Mouse (Mus musculus): Measurements from ENCODE around the gene Ints3.

The Ints3 gene

GRCm38 (mm10) chr3:90433381-90434020 lies at the start of gene Ints3:
Gene Ints3, minus strand, starts transcription at chr3:90433622.
- DNase-seq (ENCODE audit: low spot score) = peak; percentile 100

DNA sequence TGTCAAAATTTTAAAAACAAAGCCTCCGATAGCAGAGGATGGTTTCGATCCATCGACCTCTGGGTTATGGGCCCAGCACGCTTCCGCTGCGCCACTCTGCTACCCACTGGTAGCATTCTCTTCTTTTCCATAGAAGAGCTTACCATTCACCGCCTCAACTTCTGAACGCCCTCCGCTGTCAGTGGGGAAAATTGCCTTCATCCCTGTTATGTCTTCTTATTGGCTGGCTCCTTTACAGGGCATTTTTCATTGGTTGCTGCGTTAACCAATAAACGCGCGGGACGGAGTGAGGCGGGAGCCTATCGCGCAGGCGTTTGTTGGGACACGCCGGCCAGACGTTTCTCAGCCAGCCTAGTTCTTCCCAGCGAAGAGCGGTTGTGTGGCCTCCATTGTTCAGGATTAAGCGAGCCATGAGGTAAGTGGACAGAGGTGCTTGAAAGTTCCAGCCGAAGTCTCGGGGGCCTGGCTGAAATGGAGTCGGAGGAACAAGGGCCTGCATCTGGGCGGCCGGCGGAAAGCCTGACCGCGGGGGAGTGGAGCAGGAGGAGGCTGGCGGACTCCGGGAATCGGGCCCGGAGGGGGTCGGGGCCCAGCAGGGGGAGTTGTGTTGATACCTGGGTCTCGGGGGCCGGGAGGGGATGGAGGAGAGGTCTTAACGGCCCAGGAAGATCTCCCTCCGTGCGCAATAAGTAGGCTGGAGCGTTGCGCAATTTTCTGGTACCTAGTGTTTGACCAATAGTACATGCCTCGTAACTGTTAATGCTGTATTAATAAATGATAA lies 42.6 kb upstream of the Ints3 start, which contains the start of gene Ilf2:
Ilf2 (plus strand) TSS at position 296 of the 781 bp plus-strand sequence.
- DNase-seq (ENCODE audit: low spot score) = peak; percentile 97

DNA sequence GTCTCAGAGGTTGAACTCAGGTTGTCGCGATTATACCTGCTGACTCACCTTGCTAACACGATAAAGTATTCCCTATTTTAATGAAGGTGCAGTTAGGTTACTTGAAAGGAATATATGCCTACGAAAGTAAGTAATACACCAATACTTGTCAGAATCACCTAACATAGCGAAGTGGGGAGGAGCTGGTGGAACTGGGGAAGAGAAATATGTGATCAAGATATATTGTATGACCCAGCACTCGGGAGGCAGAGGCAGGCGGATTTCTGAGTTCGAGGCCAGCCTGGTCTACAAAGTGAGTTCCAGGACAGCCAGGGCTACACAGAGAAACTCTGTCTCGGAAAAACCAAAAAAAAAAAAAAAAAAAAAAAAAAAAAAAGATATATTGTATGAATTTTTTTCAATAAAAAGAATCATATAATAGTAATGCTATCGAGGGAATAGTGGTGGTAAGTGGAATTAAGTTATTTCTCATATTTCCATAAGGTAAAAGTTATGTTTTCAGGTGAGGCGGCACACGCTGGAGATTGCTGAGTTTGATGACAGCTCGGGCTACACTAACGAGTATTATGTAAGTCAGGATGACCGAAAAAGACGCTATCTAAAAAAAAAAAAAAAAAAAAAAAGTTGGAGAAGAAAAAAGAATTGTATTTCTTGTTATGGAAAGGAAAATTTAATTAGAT lies 41.9 kb upstream of the Ints3 start:
- DNase-seq (ENCODE audit: low spot score) = no peak

DNA sequence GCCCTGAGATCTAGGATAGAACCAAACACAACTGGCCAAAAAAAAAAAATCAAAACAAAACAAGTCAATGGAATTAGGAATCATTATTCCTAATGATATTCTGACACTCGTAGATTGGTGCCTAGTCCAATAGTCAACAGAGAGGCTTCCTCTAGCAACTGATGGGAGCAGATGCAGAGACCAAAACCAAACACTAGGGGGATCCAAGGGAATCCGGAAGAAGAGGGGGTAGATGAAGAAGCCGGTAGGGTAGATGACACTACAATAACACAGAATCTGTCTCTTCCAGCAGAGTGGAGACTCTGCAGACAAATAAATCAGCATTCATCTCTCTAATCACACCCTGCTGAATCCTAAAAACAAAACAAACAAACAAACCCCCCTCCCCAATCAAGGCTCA lies 38.8 kb upstream of the Ints3 start:
- no peak for DNase-seq (ENCODE audit: low spot score)

DNA sequence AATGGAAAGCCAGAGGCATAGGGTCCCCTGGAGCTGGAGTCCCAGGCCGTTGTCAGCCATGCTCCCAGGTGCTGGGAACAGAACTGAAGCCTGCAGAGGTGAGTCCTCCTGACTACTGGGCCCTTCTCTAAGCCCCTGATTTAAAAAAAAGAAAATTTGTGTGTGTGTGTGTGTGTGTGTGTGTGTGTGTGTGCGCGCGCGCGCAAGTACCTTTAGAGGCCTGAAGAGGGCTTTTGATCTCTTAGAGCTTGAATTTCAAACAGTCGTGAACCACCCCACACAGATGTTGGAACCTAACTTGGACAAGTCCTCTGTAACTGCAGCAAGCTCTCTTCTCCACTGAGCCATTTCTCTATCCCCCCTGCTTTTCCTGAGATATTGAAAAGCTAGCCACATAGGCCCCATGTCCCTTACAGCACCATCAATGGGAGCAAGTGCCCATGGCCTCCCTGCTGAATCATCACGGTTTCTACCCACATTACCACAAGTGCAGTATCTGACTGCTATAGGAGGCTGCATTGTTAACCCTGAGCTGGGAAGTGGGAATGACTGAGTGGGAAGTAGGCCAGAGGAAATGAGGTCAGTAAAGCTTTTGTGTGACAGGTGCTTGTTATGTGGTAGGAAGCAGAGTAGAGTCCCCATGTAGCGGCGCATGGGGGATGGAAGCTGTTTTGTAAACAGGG lies 34.3 kb upstream of the Ints3 start:
- no peak for DNase-seq (ENCODE audit: low spot score)

DNA sequence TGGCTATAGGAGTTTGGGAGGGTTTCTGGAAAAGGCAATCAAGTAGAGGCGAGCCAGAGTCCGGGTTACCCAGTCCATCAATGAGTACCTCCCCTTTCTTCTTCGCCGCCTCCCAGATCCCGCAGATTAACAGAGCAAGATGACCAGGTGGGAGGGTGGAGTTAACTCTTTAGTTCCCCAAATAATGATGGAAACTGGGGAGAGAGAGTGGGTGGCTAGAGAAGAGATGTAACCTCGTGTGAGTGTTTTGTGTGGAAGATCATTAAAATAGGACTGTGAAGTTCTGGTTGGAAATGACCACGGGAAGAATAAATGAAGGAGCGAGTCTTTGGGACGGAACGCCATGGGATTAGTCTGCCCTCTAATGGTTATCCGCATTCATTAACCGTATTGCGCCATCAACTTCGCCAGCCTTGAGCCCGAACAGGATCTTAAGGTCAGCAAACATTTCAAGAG lies 32.9 kb upstream of the Ints3 start:
- DNase-seq (ENCODE audit: low spot score) = peak; percentile 55

GRCm38 (mm10) chr3:90465686-90466310 lies 32.4 kb upstream of the Ints3 start, which contains the start of gene Npr1:
Gene Npr1, minus strand, starts transcription at chr3:90465866.
- DNase-seq (ENCODE audit: low spot score) = peak; percentile 72

DNA sequence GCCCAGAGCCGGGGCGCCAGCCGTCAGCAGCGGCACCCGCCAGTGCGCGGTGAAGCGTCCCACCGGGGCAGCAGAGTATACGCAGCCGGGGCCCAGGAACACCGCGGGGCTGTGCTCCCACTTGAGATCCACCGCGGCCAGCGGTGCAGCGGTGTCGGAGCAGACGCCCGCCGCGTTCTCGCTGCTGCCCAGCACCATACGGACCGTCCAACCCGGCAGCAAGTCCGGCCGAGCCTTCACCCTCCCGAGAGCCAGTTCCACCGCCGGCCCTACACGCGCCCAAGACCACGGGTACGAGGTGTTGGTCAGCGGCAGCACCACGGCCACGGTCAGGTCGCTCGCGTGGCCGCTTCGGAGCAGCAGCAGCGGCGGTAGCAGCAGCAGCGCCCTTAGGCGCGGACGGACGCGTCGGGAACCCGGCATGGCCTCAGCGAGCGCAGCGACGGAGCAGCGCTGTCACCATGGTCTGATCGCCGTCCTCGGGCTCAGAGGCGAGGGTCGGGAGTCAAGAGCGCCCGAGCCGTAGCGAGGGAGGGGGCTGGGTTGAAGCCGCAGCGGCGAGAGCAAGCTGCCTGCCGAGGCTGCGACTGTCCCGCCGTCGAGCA lies 31.8 kb upstream of the Ints3 start:
- no peak for DNase-seq (ENCODE audit: low spot score)

DNA sequence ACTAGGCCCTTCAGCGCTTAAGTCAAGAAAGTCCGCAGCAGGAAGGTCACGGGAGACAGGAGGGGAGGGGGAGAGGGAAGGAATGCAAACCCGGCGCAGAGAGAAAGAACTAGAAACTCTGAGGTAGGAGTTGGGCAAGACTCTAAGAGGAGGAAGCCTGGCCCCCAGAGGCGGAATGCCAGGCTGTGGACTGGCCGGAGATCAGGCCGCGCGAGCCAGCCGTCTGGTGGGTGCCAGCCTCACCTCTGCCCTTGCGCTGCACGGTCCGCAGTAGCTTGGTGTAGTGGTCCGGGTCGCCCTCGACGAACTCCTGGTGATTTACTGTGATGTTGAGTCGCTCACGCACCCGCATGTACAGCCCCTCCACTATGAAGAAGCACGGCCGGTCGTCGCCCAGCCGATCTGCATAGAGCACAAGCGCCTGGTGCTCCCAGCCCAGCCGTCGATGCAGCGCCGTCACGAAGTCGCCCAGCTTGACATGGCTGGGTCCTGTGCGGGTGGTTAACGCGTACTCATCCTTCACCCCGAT lies 31.2 kb upstream of the Ints3 start:
- DNase-seq (ENCODE audit: low spot score) = no peak

- no peak for DNase-seq (ENCODE audit: low spot score)
Observed at GRCm38 (mm10) chr3:90462579-90462978, 29.2 kb upstream of the Ints3 start.

DNA sequence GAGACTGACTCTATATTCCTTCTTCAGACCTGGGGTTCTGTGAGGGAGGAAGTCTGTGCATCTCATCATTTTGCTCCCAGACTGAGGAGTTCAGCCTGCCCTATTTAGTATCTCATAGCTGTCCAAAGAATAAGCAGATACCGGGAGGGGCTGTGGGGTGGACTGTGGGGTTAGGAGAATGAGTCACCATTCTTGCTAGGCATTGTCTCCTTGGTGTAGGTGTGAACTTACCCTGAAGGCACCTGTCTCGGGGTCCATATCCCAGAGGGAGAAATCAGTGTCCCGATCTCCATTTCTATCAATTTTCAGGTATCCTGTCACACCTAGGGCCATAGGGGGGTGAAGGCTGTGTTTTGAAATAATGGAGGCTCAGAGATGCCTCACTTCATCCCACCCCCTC lies 28.5 kb upstream of the Ints3 start:
- DNase-seq (ENCODE audit: low spot score) = no peak

GRCm38 (mm10) chr3:90460315-90460714 lies 26.9 kb upstream of the Ints3 start:
- DNase-seq (ENCODE audit: low spot score) = no peak

DNA sequence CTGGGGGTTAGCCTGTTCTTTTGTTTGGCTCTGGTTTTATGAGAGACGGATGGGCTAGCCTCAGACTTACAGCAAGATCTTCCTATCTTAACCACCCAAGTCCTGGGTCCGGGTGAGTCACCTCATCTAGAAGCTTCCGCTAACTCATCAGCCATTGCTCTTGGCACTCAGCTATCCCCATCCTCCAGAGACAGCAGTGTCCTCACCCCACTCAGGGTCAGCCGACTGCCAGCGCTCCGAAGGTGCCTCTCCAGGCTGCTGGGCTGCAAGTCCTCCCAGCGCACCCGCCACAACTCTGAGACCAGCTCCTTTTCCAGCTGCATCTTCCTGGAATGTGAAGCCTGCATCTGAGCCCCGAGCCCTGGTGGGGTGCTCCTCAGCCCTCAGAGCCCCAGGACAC lies 26.3 kb upstream of the Ints3 start:
- no peak for DNase-seq (ENCODE audit: low spot score)

DNA sequence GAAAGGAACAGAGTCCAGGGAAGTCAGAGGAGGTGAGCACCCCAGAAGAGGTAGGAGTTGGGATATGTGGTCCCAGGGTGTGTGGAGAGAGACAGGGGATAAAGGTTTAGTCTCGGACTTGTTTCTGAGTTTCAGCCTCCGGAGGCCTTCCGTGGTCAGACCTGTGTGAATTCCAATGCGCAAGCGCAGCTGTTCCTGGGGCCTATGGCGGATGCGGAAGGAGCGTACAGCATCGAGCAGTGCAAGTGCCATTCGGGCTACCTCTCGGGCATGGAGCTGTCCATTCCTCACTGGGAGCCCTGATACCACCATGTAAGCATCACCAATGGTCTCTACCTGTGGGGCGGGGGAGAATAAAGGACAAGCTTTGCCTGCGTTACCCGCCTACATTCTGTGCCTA lies 21.5 kb upstream of the Ints3 start:
- peak; percentile 59 for DNase-seq (ENCODE audit: low spot score)

- no peak for DNase-seq (ENCODE audit: low spot score)
Observed at GRCm38 (mm10) chr3:90451396-90452095, 18.1 kb upstream of the Ints3 start.

DNA sequence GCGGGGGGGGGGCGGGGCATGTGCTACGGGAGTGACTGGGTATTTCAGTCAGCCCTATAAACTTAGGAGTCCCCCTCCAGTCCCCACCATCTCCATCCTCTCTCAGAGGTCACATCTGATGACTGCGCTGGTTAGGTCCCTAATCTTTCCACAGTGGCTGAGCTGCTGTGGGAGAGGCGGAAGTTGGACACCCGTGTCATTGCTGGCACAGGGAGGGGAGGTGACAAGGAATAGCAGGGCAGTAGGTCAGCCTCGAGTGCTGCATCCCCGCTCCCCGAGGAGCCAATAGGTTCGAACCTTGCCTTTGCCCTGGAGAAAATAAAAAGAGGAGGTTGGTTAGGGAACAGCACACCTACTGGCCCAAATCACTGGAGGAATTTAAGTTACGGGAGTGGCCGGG lies 17.5 kb upstream of the Ints3 start:
- DNase-seq (ENCODE audit: low spot score) = no peak

GRCm38 (mm10) chr3:90448626-90449025 lies 15.2 kb upstream of the Ints3 start:
- DNase-seq (ENCODE audit: low spot score) = no peak

DNA sequence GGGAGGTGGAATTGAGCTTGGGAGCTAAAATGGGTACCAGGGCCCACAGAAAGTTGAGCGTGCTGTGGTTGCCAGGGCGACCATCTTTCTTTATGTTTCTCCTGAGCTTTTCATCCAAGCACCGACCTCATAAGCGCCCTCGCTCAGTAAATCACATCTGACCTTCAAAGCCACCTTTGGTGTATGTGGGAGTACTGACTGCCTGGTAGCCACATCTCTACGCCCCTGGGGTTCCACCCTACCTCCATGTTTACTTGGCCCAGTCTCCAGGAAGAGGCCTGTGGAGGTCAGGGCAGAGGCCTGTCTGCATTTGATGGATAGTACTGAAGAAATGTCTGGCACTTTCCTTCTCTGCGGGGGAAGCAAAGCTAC lies 13.7 kb upstream of the Ints3 start:
- no peak for DNase-seq (ENCODE audit: low spot score)

- peak; percentile 84 for DNase-seq (ENCODE audit: low spot score)
Observed at GRCm38 (mm10) chr3:90446389-90447122, 13.1 kb upstream of the Ints3 start.

Measured in testis, postnatal 14 days (tissue).